Mouse (Mus musculus): ENCODE measurements around the gene AI413582.

The AI413582 gene

GRCm38 (mm10) chr17:27555512-27556172, 9.9 kb downstream of the AI413582 start:
- peak; percentile 96 for DNase-seq (ENCODE audit: low spot score)

DNA sequence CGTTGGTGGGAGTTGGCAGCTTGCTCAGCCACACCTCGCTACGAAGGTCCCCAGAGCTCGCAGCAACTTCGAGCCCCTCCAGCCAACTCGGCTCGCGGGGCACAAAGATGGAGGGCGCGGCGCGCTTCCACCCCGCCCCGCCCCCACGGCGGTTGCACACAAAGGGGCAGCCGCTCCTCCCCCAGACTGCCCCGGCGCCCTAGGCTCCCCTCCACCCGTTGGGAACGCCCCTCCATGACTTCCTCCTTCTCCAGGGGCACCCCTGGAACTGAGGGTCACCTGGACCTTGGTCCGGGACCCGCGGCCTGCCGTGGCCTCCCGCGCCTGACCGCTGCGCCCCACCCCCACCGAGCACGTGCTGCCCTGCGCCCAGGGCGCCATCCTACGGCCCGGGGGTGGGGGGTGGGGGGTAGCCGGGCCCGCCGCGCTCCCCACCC, 10.5 kb downstream of the AI413582 start:
- DNase-seq (ENCODE audit: low spot score) = peak; percentile 92

- DNase-seq (ENCODE audit: low spot score) = peak; percentile 50
Observed at GRCm38 (mm10) chr17:27554062-27554960, 11.2 kb downstream of the AI413582 start.

DNA sequence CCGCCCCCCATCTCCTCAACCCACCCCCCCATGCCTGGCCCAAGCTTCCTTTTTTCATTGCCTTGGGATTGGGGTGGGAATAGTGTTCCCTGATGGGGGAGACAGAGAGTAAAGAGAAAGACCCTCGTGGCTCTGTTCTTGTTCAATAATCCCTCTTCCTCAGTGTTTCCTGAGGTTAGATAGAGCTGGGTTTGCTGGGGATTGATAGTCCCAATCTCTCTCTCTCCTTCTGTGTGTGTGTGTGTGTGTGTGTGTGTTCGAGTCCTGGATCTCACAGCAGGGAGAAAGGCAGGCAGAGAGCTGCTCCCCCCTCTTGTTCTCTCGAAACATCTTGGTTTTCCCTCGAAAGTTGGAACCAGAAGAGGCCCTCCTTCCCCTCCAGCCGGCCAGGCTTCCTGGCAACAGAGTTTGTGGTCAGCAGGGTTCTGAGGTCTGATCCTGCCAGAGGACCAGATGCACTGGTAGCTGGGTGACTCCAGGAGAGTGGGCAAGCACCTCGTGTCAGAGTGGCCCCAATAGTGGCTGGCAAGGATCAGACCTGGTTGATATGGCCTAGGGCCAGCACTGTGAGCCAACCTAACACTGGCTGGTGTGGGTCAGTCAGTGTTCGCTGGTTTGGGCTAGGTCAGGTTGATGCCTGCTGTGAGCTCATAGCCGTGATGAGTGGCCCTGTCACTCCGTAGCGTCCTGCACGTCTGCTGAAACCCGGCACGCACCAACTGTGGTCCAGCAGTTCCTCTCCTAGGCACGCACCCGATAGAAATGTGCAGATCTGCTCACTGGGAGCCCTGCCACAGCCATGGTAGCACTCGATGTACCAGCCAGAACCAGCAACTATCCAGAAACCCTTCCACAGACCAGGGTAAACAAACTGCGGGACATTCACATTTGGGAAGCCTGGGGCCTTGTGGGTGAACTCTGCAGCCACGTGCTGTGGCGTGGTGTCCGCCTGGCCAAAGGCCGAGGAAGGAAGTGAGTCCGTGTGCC, 13.0 kb downstream of the AI413582 start:
- no peak for DNase-seq (ENCODE audit: low spot score)

DNA sequence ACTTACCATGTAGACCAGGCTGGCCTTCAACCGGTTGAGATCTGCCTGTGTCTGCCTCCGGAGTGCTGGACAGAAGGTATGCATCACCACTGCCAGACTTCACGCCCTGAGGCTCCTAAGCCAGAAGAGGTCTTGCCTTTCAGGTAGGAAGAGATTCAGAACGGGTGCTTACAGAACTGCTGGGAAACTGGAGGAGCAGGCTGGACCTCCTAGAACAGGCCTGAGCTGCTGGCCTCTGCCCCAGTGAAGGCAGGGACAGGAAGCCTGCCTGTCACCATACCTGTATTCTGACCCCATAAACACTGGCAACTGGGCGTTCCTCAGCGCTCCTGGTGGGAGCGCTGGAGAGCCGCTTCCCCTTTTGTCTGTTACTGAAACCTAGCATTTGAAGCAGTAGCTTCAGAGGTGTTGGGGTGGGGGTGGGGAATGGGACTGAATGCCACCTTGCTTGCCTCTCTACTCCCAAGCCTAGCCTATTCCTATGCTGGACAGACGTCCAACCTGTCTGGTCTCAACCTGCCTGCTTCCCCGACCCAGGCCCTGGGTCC, 14.1 kb downstream of the AI413582 start:
- DNase-seq (ENCODE audit: low spot score) = no peak

GRCm38 (mm10) chr17:27549234-27549633, 16.3 kb downstream of the AI413582 start:
- peak; percentile 36 for DNase-seq (ENCODE audit: low spot score)

- DNase-seq (ENCODE audit: low spot score) = no peak
Observed at GRCm38 (mm10) chr17:27547253-27547868, 18.2 kb downstream of the AI413582 start.

GRCm38 (mm10) chr17:27546574-27547085, 18.9 kb downstream of the AI413582 start:
- no peak for DNase-seq (ENCODE audit: low spot score)

DNA sequence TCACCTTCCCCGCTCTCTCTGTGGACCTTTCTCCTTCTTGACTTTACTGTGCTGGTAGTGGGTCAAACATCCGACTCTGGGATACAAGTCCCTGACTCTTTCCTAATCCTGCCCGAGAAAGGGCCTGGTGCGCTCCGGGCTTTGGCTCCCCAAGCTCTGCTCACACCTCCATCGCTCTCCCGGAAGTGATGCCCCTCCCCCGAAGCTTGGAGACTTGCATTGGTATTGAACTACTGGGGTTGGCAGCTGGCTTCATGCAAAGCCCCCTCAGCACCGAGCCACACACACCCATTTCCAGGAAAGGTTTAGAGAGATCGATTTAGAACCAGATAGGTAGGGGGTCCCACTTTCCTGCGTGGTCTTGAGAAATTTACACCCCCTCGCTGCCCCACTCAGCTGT, 19.6 kb downstream of the AI413582 start:
- DNase-seq (ENCODE audit: low spot score) = no peak

GRCm38 (mm10) chr17:27544551-27544950, 21.0 kb downstream of the AI413582 start:
- no peak for DNase-seq (ENCODE audit: low spot score)

DNA sequence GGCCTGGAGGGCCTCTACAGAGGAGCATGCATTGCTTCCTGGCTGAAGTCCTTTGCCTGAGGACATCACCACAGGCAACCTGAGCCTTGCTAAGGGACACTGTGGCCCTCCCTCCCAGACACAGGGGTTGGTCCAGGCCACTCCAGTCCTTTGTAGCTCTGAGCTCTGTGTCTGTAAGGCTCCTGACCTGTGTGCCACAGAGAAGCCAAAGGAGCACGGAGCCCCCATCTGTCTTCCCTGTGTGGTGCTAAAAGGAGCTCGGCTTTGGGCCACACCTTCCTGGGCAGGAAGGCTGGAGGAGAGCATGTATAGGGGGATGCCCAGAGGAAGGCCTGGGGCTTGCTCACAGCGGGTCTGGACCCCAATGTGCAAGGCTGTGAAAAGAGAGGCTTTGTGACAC, 23.6 kb downstream of the AI413582 start:
- no peak for DNase-seq (ENCODE audit: low spot score)

- no peak for DNase-seq (ENCODE audit: low spot score)
Observed at GRCm38 (mm10) chr17:27541261-27541660, 24.3 kb downstream of the AI413582 start.

DNA sequence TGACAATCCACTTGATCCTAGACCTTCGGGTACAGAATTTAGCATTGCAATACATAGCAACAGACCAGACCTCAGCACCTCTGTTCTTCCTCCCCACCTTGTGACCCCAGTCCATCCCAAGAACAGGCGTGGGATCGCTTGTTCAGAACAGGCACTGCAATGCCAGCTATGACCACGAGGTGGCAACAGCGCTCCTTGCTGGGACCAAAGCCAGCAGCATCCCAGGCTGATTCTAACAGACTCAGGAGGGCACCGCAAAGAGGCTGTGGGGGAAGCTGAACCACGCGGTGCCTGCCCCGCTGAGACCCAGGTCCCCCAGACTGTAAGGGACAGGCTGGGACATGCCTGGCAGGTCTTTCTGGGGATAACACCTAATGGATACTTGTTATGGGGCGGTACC, 30.8 kb downstream of the AI413582 start:
- peak; percentile 95 for DNase-seq (ENCODE audit: low spot score)

DNA sequence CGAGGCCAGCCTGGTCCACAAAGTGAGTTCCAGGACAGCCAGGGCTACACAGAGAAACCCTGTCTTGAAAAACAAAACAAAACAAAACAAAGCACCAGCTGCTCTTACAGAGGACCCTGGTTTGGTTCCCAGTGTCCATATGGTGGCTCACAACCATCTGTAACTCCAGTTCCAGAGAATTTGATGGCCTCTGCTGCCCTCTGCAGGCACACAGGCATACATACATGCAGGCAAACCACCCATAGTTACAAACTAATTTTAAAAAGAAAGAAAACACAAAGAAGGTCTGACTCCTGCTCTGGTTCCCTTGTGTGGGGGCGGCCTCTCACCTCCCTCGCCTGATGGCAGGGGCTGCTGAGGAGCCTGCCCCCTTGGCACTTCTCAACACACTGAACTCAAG, 32.2 kb downstream of the AI413582 start:
- DNase-seq (ENCODE audit: low spot score) = no peak

DNA sequence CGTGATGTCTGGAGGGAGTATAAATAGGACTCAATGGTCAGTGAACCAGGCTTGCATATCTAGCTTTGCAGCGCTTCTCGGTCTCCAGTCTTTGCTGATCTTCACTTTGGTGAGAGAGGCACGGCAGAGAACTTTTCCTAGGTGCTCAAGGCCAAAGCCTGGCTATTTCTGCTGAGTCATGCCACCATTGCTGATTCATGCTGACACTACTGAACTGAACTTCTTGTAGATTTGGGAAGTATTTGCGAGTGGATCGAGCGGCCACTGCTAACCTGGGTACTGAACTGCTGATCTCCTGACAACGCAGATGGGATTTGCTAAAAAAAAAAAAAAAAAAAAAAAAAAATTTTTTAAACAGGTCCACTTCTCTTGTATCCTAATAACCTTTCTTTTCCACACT, 33.5 kb downstream of the AI413582 start:
- no peak for DNase-seq (ENCODE audit: low spot score)

- DNase-seq (ENCODE audit: low spot score) = no peak
Observed at GRCm38 (mm10) chr17:27528767-27529166, 36.8 kb downstream of the AI413582 start.

DNA sequence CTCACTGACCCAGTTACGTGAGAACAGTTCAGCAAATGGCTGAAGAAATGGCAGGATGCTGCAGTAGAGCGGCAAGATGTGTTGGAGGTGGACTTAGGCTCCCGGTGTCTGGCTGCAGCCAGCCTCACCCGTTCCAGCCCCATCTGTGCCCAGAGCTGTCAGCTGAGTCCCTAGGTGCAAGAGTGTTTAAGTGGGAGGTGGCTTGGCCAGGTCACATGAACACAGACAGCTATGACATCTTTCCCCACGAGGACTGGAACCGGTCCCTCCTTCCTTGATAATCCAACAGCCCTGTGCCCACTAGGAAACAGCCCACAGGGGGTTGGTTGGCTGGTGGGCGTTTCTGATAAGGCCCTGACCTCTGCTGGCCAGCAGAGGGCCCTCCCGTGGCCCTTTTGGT, 37.5 kb downstream of the AI413582 start:
- no peak for DNase-seq (ENCODE audit: low spot score)

DNA sequence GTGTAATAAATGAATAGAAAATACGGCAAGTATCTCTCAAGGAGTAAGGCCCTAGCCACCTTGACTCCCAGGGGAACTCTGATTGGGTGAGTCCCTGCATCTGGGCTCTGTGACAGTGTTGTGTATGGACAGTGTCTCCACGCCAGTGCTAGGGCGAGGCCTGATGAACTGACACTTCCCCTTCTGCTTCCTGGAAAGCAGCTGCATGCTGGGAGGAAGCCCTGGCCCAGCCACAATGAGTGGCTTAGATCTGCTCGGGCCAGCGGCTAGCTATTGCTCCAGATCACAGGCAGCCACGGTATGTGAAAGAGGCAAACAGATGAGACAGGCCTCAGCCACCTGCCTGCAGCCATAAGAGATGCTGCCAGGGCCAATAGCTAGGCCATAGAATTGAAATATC, 38.4 kb downstream of the AI413582 start:
- no peak for DNase-seq (ENCODE audit: low spot score)

DNA sequence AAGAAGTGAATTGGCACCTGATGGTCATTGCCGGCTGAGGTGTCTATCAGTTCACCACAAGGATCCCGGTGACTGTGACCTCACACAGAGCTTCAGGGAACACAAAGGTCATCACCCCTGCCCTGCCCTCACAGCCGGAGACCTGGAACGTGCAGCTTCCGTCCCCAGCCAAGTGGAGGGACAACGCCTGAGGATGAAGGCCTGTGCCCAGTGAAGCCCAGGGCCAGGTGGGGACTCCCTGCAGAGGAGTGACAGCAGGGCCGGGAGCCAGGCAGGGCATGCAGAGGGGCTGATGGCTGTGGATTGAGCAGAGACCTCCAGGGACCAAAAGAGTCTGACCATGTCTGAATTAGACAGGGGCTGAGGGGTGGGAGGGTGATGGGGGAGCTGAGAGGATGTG, 42.4 kb downstream of the AI413582 start:
- DNase-seq (ENCODE audit: low spot score) = no peak

DNA sequence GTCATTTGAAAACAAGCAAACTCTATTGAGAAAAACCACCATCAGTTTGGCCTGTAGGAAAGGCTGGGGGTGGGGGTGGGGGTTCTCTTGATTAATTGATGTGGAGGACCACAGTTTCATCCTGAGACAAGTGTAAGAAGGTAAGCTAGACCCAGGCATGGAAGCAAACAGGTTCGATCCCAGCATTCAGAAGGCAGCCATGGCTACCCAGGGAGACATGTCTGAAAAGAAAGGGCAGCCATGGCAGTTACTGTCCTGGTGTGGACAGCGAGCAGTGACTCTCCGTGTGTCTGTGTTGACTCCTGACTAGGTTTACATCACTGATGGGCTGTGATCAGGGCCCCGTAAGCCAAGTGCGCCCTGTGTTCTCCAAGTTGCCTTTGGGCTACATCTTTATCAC, 44.3 kb downstream of the AI413582 start, which contains the start of gene Grm4:
TSS of gene Grm4 (minus strand) at position 101 of the 400 bp plus-strand sequence.
- DNase-seq (ENCODE audit: low spot score) = no peak

DNA sequence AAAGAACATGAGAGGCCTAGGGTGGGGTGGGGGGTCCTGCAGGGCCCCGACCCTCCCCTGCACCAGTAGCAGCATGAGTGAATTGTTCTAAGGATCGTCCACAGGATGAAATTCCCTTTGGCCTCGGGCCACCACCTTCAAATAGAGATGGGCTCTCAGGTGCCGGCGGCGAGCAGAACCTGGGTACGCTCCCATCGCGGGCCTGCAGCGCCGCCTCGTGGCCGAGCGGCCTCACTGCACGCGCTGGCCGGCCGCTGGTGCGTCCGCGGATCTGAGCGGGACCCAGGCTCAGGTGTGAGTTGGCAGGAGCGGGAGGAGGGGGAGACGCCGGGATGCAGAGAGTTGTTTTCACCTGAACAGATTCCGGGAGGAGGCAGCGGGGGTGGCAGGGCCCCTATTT, 45.0 kb downstream of the AI413582 start:
- peak; percentile 79 for DNase-seq (ENCODE audit: low spot score)
